Mouse (Mus musculus): Measurements from ENCODE around the gene Alox12. TPM values are rescaled to one million over a fixed set of nuclear protein-coding genes. Genes with fewer than 3 reads are reported as not detected.

Gene Alox12
- polyA plus RNA-seq, 1 experiment from 2014 or later = 0.95 TPM

DNA sequence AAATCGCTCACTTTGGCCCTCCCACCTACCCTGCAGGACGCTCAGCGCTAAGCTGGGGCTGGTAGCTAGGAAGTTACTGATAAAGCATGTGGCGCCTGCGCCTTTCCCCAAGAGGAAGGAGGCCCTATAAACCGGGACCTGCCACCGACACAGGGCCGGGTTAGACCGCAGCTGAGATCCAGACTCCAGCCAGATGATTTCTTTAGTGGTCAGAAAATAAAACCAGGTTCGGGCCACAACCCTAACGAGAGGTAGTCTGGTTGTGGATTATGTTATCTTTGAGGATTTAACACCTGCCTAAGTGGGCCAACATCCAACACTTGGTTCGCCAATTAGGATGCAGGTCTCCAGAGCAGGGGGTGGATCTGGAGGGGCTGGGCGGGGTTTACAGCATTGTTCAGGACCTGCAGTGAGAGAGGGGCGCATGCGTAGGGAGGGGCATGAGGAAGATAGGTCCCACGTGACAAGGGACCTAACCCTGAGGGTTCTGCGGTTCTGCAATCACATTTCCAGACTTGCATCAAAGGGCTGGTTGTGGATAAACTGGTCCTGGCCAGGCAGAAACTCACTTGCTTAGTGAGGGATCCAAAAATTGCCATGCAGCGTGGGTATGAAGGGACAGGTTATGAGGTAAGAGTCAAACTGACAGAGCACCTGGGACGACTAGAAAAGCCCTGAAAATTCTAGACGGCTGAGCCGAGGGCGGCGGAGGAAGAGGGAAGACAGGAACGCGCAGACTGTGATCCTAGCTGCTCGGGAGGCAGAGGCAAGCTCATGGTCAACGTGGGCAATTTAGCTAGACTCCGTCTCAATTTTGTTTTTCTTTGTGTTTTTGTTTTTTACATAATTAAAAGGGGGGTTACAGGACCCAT is 34.2 kb downstream of the Alox12 start, which contains the start of gene Slc16a13:
Gene Slc16a13, minus strand, starts transcription at position 334 of the 872 bp plus-strand sequence.
- 1% methylated on average over 28 of the region's 28 CpGs for WGBS (ENCODE audit: missing documents)
- H3K27ac ChIP-seq = peak within 1 kb of the TSS; percentile 95

DNA sequence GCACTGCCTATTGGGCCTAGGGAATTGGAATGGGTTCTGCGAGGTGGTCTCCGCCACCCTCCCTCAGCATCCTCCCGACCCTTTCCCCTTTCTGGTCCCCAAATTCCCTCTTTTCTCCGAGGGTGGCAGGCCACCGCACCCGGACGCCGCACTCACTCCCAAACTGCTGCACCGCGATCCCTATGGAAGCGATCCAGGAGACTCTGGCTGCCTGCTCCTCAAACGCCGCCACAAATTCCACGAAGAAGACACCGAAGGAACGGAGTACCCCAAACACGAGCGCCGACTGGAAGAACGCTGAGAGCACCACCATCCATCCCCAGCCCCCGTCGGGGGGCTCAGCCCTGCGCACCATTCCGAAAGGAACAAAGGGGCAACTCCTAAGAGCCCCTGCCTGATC is 34.8 kb downstream of the Alox12 start:
- H3K36me3 ChIP-seq (ENCODE audit: inconsistent target) = 0 out of 2 replicates have a peak, but pooled peaks cover 9% of the 10 kb centered on the region
- peak overlapping the region; percentile 95 for H3K27ac ChIP-seq
- peak overlapping the region; percentile 93 for H3K4me3 ChIP-seq (ENCODE audit: inconsistent target)
- peaks cover 19% of the 10 kb centered on the region for H3K79me2 ChIP-seq (ENCODE audit: inconsistent target)
- 2% methylated on average over 24 of the region's 24 CpGs for WGBS (ENCODE audit: missing documents)

More for the DNA sequence above, 34.2 kb downstream of the Alox12 start, which contains the start of gene Slc16a13:
- Histone ChIP-seq H3K36me3 (ENCODE audit: inconsistent target) (0 out of 2 replicates have a peak, but pooled peaks cover 9% of the 10 kb centered on the region), H3K79me2 (ENCODE audit: inconsistent target) (peaks cover 19% of the 10 kb centered on the region), H3K4me3 (ENCODE audit: inconsistent target) (peak within 1 kb of the TSS; percentile 93)

DNA sequence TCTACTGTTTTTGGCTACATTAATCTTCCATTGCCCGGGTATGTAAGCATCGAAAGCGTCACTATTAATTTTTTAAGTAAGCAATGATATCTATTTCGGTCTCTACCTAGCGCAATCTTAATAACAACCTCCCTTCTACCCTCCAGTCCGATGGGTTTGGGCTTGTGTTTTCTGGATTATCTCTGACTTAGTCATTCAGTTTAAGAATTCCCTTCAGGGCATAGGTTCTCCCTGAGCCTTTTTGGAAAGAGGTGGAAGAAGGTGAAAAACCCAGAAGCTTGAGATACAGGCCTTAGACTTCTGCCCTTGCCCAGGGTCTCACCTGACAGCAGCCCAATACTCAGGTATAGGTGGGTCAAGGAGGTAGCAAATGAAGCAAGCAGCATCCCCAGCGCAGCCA is 35.3 kb downstream of the Alox12 start:
- Histone ChIP-seq H3K4me3 (ENCODE audit: inconsistent target) (peak overlapping the region; percentile 93), H3K36me3 (ENCODE audit: inconsistent target) (0 out of 2 replicates have a peak, but pooled peaks cover 9% of the 10 kb centered on the region), H3K27ac (peak overlapping the region; percentile 95), H3K79me2 (ENCODE audit: inconsistent target) (peaks cover 19% of the 10 kb centered on the region)
- 71% methylated on average over 7 of the region's 7 CpGs for WGBS (ENCODE audit: missing documents)

DNA sequence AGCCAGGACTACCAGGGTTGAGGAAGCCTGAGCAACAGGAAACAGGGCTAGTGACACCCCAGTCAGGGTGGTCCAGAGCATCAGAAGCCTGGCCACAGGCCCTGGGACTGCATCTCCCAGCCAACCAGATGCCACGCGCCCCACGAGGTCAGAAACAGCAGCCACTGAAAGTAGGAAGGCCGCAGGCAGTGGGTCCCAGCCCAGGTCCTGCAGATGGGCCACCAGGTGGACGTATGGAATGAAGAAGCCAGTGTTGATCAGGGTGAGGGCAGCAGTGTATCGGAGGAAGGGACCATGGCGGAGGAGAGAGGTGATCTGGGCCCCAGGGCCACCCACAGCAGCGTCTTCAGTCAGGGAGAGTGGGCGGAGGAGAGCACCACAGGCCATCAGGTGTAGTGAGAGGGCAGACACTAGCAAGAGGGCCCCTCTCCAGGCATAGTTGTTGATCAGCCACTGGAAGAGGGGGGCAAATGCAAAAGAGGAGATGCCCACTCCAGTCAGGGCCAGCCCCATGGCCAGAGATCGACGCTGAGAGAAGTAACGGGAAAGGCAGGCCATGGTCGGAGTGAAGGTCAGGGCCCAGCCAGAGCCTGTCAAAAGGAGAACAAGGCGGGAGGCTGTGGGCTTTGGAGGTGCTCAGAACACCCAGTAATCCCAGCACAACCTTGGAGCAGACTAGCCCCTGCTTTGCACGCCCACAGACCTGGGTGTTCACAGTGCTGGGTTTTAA is 36.2 kb downstream of the Alox12 start:
- H3K36me3 ChIP-seq (ENCODE audit: inconsistent target) = 0 out of 2 replicates have a peak, but pooled peaks cover 9% of the 10 kb centered on the region
- 92% methylated on average over 15 of the region's 15 CpGs for WGBS (ENCODE audit: missing documents)
- no peak overlapping the region for H3K4me3 ChIP-seq (ENCODE audit: inconsistent target)
- H3K27ac ChIP-seq = no peak overlapping the region
- peaks cover 19% of the 10 kb centered on the region for H3K79me2 ChIP-seq (ENCODE audit: inconsistent target)

DNA sequence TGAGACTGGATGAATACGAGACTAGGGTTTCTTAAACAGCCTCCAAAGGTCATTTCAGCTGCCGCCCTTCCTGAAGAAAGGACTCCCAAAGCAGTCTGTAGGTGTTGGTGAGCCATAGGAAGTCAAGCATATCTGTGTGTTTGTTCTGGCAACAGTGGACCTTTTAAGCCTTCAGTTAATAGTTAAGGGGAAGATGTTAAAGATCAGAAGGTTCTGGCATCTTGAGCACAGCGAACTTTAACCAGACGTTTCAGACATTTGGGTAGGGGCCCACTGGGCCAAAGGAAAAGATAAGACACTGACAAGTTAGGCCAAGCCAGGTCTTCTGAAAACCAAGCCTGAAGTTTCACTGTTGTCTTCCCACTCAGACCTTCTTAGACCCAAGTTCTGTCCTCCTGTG is 37.1 kb downstream of the Alox12 start:
- Histone ChIP-seq H3K36me3 (ENCODE audit: inconsistent target) (0 out of 2 replicates have a peak, but pooled peaks cover 9% of the 10 kb centered on the region), H3K27ac (no peak overlapping the region), H3K4me3 (ENCODE audit: inconsistent target) (no peak overlapping the region), H3K79me2 (ENCODE audit: inconsistent target) (peaks cover 19% of the 10 kb centered on the region)
- WGBS (ENCODE audit: missing documents) = 94% methylated on average over 4 of the region's 4 CpGs

DNA sequence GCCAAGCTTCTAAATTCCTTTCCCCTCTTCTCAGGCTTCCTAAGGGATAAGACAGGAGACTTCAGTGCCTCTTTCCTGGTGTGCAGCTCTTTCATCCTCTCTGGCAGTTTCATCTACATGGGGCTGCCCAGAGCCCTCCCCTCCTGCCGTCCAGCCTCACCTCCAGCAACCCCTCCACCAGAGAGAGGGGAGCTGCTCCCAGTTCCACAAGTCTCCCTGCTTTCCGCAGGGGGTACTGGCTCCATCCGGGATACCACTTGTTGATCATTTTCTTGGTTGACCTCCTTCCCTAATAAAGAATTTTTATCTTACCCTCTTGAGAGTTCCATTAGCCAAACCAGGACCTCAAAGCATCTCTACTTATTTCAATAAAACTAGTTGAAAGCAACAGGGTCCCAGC is 39.0 kb downstream of the Alox12 start:
- H3K4me3 ChIP-seq (ENCODE audit: inconsistent target) = no peak overlapping the region
- no peak overlapping the region for H3K27ac ChIP-seq
- 100% methylated on average over 2 of the region's 3 CpGs for WGBS (ENCODE audit: missing documents)
- H3K79me2 ChIP-seq (ENCODE audit: inconsistent target) = peaks cover 5% of the 10 kb centered on the region; the same call in 1 of the 2 replicates
- H3K36me3 ChIP-seq (ENCODE audit: inconsistent target) = 0 out of 2 replicates have a peak, but pooled peaks cover 9% of the 10 kb centered on the region

DNA sequence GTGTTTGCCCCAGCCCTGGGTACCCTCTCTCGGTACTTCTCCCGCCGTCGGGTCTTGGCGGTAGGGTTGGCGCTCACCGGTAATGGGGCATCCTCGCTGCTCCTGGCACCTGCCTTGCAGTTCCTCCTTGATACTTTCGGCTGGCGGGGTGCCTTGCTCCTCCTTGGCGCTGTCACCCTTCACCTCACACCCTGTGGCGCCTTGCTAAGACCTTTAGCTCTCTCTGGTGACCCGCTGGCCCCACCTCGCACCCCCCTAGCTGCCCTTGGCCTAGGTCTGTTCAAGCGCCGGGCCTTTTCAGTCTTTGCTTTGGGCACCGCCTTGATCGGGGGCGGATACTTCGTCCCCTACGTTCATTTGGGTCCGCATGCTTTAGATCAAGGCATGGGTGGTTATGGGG is 39.9 kb downstream of the Alox12 start:
- Histone ChIP-seq H3K79me2 (ENCODE audit: inconsistent target) (peaks cover 5% of the 10 kb centered on the region; the same call in 1 of the 2 replicates), H3K4me3 (ENCODE audit: inconsistent target) (no peak overlapping the region), H3K27ac (no peak overlapping the region), H3K36me3 (ENCODE audit: inconsistent target) (0 out of 2 replicates have a peak, but pooled peaks cover 9% of the 10 kb centered on the region)
- 60% methylated on average over 22 of the region's 22 CpGs for WGBS (ENCODE audit: missing documents)

DNA sequence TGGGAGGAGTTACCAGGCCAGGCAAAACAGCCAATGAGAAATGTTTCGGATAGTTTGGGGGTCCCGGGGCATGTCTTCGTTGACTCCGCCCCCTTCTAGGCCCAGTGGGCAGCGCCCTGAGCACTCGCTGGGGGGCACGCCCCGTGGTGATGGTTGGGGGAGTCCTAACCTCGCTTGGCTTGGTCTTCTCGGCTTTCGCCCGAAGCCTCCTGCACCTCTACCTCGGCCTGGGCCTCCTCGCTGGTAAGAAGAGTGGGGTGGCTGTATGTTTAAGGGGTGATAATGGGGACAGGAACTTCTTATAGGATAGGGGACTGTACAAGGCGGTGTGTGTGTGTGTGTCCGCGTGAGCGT is 40.3 kb downstream of the Alox12 start:
- Histone ChIP-seq H3K79me2 (ENCODE audit: inconsistent target) (peaks cover under 1% of the 10 kb centered on the region; the same call in 1 of the 2 replicates), H3K36me3 (ENCODE audit: inconsistent target) (0 out of 2 replicates have a peak, but pooled peaks cover 9% of the 10 kb centered on the region), H3K27ac (no peak overlapping the region), H3K4me3 (ENCODE audit: inconsistent target) (no peak overlapping the region)
- 32% methylated on average over 14 of the region's 18 CpGs for WGBS (ENCODE audit: missing documents)

DNA sequence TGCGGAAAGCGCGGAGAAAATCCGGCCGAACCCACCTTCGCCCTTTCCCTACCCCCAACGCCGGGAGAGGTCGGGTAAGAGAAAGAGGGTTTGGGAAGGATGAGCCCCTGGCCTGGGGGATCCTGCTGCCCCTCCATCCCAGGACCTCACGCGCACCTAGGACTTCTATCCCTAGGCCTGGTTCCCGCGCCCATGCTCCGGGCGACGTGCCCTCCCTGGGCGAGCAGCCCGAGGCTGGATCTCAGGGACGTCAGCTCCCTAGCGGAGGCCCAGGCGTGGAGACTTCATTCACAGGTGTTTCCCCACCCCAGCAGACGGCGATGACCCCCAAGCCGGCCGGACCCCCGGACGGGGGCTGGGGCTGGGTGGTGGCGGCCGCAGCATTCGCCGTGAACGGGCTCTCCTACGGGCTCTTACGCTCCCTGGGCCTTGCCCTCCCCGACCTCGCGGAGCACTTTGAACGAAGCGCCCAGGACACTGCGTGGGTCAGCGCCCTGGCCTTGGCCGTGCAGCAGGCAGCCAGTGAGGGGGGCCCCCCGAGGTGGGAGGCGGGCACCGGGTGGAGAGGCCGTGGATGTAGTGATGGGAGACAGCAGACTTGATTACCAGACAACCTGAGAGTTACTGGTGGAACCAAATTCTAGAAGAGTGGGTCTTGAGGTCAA is 40.8 kb downstream of the Alox12 start:
- Histone ChIP-seq H3K36me3 (ENCODE audit: inconsistent target) (0 out of 2 replicates have a peak, but pooled peaks cover 9% of the 10 kb centered on the region), H3K27ac (no peak overlapping the region), H3K79me2 (ENCODE audit: inconsistent target) (no peaks in the 10 kb centered on the region; the same call in 1 of the 2 replicates), H3K4me3 (ENCODE audit: inconsistent target) (no peak overlapping the region)
- 6% methylated on average over 45 of the region's 46 CpGs for WGBS (ENCODE audit: missing documents)

DNA sequence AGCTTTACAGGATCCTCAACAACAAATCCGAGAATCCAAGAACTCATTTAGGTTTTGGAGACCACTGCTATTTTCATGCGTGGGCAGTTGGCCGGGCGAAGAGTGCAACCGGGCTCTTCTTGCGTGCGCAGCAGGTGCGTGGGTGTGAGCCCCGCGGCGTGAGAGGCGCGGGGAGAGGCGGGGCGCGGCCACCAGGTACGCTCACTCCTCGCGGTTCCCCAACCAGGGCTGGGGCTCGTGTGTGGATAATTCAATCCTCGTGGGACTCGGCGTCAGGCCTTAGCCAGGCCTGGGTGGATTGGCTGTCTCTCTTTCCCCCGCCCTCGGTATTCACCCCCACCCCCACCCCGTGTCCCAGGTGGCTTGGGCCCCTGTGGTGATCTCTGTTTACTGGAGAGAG is 41.4 kb downstream of the Alox12 start:
- Histone ChIP-seq H3K36me3 (ENCODE audit: inconsistent target) (0 out of 2 replicates have a peak, but pooled peaks cover 9% of the 10 kb centered on the region), H3K79me2 (ENCODE audit: inconsistent target) (no peaks in the 10 kb centered on the region), H3K27ac (no peak overlapping the region), H3K4me3 (ENCODE audit: inconsistent target) (no peak overlapping the region)
- WGBS (ENCODE audit: missing documents) = 14% methylated on average over 26 of the region's 26 CpGs

DNA sequence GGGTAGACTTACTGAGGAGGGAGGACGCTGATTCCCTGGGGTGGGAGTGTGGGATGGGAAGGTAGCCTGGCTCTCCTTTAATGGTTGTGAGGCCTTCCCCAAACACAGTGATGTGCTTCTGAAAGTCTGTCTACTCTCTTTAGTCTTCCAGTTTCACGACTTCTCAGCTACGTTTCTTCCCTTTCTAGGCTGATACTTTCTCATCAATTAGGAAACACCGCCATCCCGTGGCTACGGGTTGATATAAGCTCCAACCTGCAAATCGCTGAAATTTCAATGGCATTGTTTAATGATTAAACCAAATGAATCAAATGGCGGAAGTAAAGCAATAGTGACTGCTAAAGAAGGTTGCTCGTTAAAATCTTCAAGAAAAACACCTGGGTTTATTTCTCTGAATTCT is 42.3 kb downstream of the Alox12 start:
- Histone ChIP-seq H3K79me2 (ENCODE audit: inconsistent target) (no peaks in the 10 kb centered on the region), H3K36me3 (ENCODE audit: inconsistent target) (0 out of 2 replicates have a peak, but pooled peaks cover 9% of the 10 kb centered on the region), H3K27ac (no peak overlapping the region), H3K4me3 (ENCODE audit: inconsistent target) (no peak overlapping the region)
- 10% methylated on average over 9 of the region's 9 CpGs for WGBS (ENCODE audit: missing documents)

DNA sequence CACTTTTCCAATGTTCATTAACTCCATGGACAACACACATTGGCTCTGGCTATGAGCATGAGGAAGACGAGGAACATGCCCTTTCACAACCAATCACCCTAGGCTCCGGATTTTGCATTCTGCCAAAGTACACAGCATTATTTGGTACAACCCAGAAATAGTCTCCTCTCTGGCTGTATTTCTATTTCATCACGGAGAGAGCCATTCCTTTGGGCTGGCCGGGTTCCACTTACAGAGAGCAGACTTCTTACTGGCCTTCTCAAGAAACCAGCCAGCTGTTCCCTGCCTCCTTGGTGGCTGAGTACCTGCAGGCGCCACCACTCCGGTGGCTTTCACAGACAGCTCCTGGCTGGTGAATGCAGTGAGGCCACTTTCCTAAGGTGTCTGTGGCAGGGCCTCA is 42.7 kb downstream of the Alox12 start, which contains the start of gene Slc16a11:
Gene Slc16a11, plus strand, starts transcription at position 330 of the 400 bp plus-strand sequence.
- WGBS (ENCODE audit: missing documents) = 82% methylated on average over 6 of the region's 6 CpGs
- Histone ChIP-seq H3K36me3 (ENCODE audit: inconsistent target) (0 out of 2 replicates have a peak, but pooled peaks cover 6% of the 10 kb centered on the region), H3K4me3 (ENCODE audit: inconsistent target) (no peak within 1 kb of the TSS), H3K79me2 (ENCODE audit: inconsistent target) (no peaks in the 10 kb centered on the region), H3K27ac (no peak within 1 kb of the TSS)

DNA sequence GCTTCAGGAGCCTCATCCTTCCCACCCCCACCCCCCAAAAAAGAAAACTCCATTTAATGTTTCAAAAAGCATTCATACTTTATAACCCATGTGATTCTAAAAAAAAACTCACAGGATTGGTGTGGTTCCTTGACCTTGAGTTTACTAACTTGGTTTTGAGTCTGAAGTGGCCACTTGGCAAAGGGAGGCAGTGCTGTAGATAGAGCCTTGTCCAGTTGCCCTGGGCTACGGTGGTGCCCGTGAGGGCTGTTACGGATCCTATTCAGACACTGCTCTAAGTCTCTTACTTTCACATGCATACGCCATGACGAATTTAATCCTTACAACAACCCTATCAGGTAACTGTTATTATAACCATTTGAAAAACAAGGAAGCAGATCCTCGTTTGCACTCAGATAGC is 43.2 kb downstream of the Alox12 start:
- Histone ChIP-seq H3K79me2 (ENCODE audit: inconsistent target) (no peaks in the 10 kb centered on the region), H3K4me3 (ENCODE audit: inconsistent target) (no peak overlapping the region), H3K36me3 (ENCODE audit: inconsistent target) (0 out of 2 replicates have a peak, but pooled peaks cover 2% of the 10 kb centered on the region), H3K27ac (no peak overlapping the region)
- 90% methylated on average over 6 of the region's 6 CpGs for WGBS (ENCODE audit: missing documents)

DNA sequence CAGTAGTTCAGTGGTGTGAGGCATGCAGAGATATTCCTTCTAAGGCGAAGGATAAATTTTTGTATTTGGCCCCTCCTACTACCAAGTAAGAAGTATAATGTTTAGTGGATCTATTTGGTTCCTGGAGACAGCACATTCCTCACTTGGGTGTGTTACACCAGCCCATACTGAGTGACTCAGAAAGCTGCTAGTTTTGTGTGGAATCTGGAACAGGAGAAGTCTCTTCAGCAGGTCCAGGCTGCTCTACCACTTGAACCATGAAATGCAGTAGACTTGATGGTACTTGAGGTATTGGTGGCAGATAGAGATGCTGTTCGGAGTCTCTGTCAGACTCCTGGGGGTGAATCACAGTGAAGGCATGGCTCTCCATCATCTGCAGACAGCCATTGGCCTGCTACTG is 44.5 kb downstream of the Alox12 start:
- no peaks in the 10 kb centered on the region for H3K79me2 ChIP-seq (ENCODE audit: inconsistent target)
- WGBS (ENCODE audit: missing documents) = 83% methylated on average over 2 of the region's 2 CpGs
- H3K27ac ChIP-seq = no peak overlapping the region
- no peaks in the 10 kb centered on the region for H3K36me3 ChIP-seq (ENCODE audit: inconsistent target)
- no peak overlapping the region for H3K4me3 ChIP-seq (ENCODE audit: inconsistent target)

All from macrophage (primary cell).